Mouse (Mus musculus) brain, embryonic 14.5 days (tissue): ENCODE measurements around the gene Olfr420. TPM values are rescaled to one million over a fixed set of nuclear protein-coding genes. Genes with fewer than 3 reads are reported as not detected.
A peak's percentile ranks its signal among the peaks of the same experiment; 100 is the strongest.

Experiments used
- DNase-seq: peaks from one replicate; pipeline ENCODE4 v3.0.0-alpha.2; 2011; ENCODE audit warnings: low read depth
- CTCF ChIP-seq: fragments of 200-500 bp; IDR thresholded peaks from 2 replicates; pipeline ENCODE4 v1.5.1; 2012; ENCODE audit warnings: inconsistent platforms, mild to moderate bottlenecking, moderate library complexity, borderline replicate concordance; ENCODE audit not compliant: insufficient read depth, insufficient read length; ENCODE audit errors: extremely low read depth
- POLR2A ChIP-seq: fragments of 200-500 bp; IDR thresholded peaks from 2 replicates; pipeline ENCODE4 v1.6.1; 2012; ENCODE audit warnings: mild to moderate bottlenecking, inconsistent platforms, borderline replicate concordance; ENCODE audit not compliant: poor library complexity, insufficient read depth, insufficient read length, severe bottlenecking; ENCODE audit errors: extremely low read depth
- polyA plus RNA-seq: library from polyadenylated mRNA; depleted of rRNA; stranded (reverse); fragments of >200 nt; gene quantifications from 2 replicates; pipeline ENCODE4 v1.2.3, GENCODE M21; 2012; rRNA removed

Olfr420 gene
- polyA plus RNA-seq = not detected in 2 replicates

- TF ChIP-seq POLR2A (no peak), CTCF (no peak)
Measured at GRCm38 (mm10) chr1:174155333-174155732, at the start of gene Olfr420. Gene Olfr420, plus strand, starts transcription at chr1:174155633.

GRCm38 (mm10) chr1:174121062-174121461 is 34.4 kb upstream of the Olfr420 start, which contains the start of gene Olfr231:
Gene Olfr231, minus strand, starts transcription at chr1:174121162.
- DNase-seq = no peak
- TF ChIP-seq CTCF (no peak), POLR2A (no peak)

More at GRCm38 (mm10) chr1:174155333-174155732, at the start of gene Olfr420:
- no peak for DNase-seq

GRCm38 (mm10) chr1:174131217-174131616 is 24.2 kb upstream of the Olfr420 start, which contains the start of gene Olfr424:
Gene Olfr424, plus strand, starts transcription at chr1:174131517.
- DNase-seq = no peak
- TF ChIP-seq CTCF (no peak), POLR2A (no peak)

GRCm38 (mm10) chr1:174131999-174132398 is 23.4 kb upstream of the Olfr420 start:
- DNase-seq = peak; percentile 34

GRCm38 (mm10) chr1:174141384-174141783 is 14.0 kb upstream of the Olfr420 start:
- TF ChIP-seq CTCF (no peak), POLR2A (no peak)
- no peak for DNase-seq

More at GRCm38 (mm10) chr1:174131999-174132398, 23.4 kb upstream of the Olfr420 start:
- TF ChIP-seq CTCF = no peak
- TF ChIP-seq POLR2A = no peak

- DNase-seq = no peak
- TF ChIP-seq CTCF (no peak), POLR2A (no peak)
Measured at GRCm38 (mm10) chr1:174146696-174147095, 8.7 kb upstream of the Olfr420 start.

GRCm38 (mm10) chr1:174149289-174149688 is 6.1 kb upstream of the Olfr420 start:
- TF ChIP-seq CTCF = no peak
- TF ChIP-seq POLR2A = no peak
- no peak for DNase-seq

- DNase-seq = no peak
- no peak for TF ChIP-seq POLR2A
Measured at GRCm38 (mm10) chr1:174157622-174158021, 2.2 kb downstream of the Olfr420 start.

GRCm38 (mm10) chr1:174158512-174158911 is 3.1 kb downstream of the Olfr420 start:
- DNase-seq = no peak
- TF ChIP-seq CTCF = no peak
- no peak for TF ChIP-seq POLR2A

- TF ChIP-seq CTCF = no peak
- TF ChIP-seq POLR2A = no peak
- no peak for DNase-seq
Measured at GRCm38 (mm10) chr1:174159095-174159494, 3.7 kb downstream of the Olfr420 start.

- DNase-seq = no peak
- no peak for TF ChIP-seq CTCF
- TF ChIP-seq POLR2A = no peak
Measured at GRCm38 (mm10) chr1:174169024-174169423, 13.6 kb downstream of the Olfr420 start.

- no peak for TF ChIP-seq CTCF
- TF ChIP-seq POLR2A = no peak
- DNase-seq = no peak
Measured at GRCm38 (mm10) chr1:174170706-174171501, 15.5 kb downstream of the Olfr420 start.

GRCm38 (mm10) chr1:174171537-174171936 is 16.1 kb downstream of the Olfr420 start:
- DNase-seq = peak; percentile 14
- TF ChIP-seq CTCF (no peak), POLR2A (no peak)
